Mouse (Mus musculus) G1E (cell line): ENCODE results near the gene Gm44805.

Experiments
- CTCF ChIP-seq: IDR thresholded peaks from 2 replicates; pipeline ENCODE4 v1.5.1; 2012; ENCODE audit warnings: low read depth, low read length, inconsistent platforms, mixed read lengths
- GATA2 ChIP-seq: IDR thresholded peaks from 2 replicates; pipeline ENCODE4 v1.6.1; 2012; ENCODE audit warnings: low read depth, low read length, inconsistent platforms, borderline replicate concordance
- TAL1 ChIP-seq: conservative IDR thresholded peaks from 2 replicates; pipeline ENCODE4 v1.6.1; 2012; ENCODE audit warnings: low read depth, low read length, inconsistent platforms, mixed read lengths

GRCm38 (mm10) chr7:19691873-19692865 lies 10.9 kb upstream of the Gm44805 start, which contains the start of gene Apoc1:
- no peak for TF ChIP-seq CTCF
- TF ChIP-seq GATA2: no peak
- no peak for TF ChIP-seq TAL1
